Mouse (Mus musculus): ENCODE measurements around the gene Cbln1.

- TF ChIP-seq POLR2A (IDR thresholded peaks at IDR 0.05; ENCODE audit: borderline replicate concordance, extremely low read depth, insufficient read depth, insufficient read length, poor library complexity, severe bottlenecking): no peak
- no peak for TF ChIP-seq CTCF (IDR thresholded peaks at IDR 0.05; ENCODE audit: borderline replicate concordance, extremely low read depth, insufficient read depth, insufficient read length)
Observed at GRCm38 (mm10) chr8:87470834-87471602, 1.4 kb downstream of the Cbln1 start.
